Mouse (Mus musculus) stomach, postnatal 0 days (tissue): ENCODE measurements around the gene Dnah11.

Experiments used
- CTCF ChIP-seq: IDR thresholded peaks from 2 replicates; pipeline ENCODE4 v1.5.1; 2016; ENCODE audit warnings: antibody characterized with exemption, low read depth, mild to moderate bottlenecking, moderate library complexity
- EP300 ChIP-seq: optimal IDR thresholded peaks from 2 replicates; pipeline ENCODE3; 2016; ENCODE audit warnings: antibody characterized with exemption

DNA sequence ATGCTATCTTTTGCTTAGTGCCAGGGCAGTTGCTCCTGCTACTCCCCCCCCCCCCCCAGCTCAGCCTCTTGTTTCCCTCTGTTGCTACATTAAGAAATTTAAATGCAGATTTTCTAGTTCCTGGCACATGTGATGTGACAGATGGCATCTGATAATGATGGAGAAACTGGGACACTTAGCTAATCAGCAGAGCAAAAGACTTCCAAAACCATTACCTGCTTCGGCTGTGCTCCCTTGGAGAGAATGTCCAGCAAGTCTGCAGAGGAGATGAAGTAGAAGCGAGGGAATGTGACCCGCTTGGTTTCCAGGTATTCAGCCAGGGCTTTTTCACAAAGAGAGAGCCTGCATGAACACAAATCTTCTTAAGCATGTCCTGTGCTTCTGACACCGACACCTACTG lies 94.3 kb downstream of the Dnah11 start:
- TF ChIP-seq CTCF (no peak), EP300 (no peak)
